Mouse (Mus musculus): ENCODE measurements around the gene Anp32e.

- TF ChIP-seq CTCF (IDR thresholded peaks at IDR 0.05; ENCODE audit: borderline replicate concordance, control insufficient read depth, extremely low read depth, insufficient read depth, low read length, poor library complexity) (no peak), POLR2A (IDR thresholded peaks at IDR 0.05; ENCODE audit: control insufficient read depth, extremely low read depth, insufficient read depth, low read length, poor library complexity) (no peak)
These were observed 24.5 kb upstream of the Anp32e start, which contains the start of gene Car14 for GRCm38 (mm10) chr3:95904568-95904967.

Measured in thymus, adult 2 months (tissue).